Mouse (Mus musculus) G1E (cell line): ENCODE results near the gene Epor.

Experiments used
- CTCF ChIP-seq: IDR thresholded peaks from 2 replicates; pipeline ENCODE4 v1.5.1; 2012; ENCODE audit warnings: low read depth, low read length, inconsistent platforms, mixed read lengths
- GATA1 ChIP-seq: IDR thresholded peaks from 2 replicates; pipeline ENCODE4 v1.6.1; 2012; ENCODE audit warnings: borderline replicate concordance, low read length, inconsistent platforms, mixed read lengths
- POLR2AphosphoS5 ChIP-seq: IDR thresholded peaks from 2 replicates; pipeline ENCODE4 v1.6.1; 2012; ENCODE audit warnings: low read depth, low read length, inconsistent platforms; ENCODE audit not compliant: insufficient replicate concordance
- TAL1 ChIP-seq: conservative IDR thresholded peaks from 2 replicates; pipeline ENCODE4 v1.6.1; 2012; ENCODE audit warnings: low read depth, low read length, inconsistent platforms, mixed read lengths

- TF ChIP-seq CTCF = no peak
- no peak for TF ChIP-seq GATA1
- TF ChIP-seq POLR2AphosphoS5 = no peak
- TF ChIP-seq TAL1 = no peak
Observed at GRCm38 (mm10) chr9:21958372-21958771, 4.9 kb downstream of the Epor start.
